Mouse (Mus musculus) adrenal gland, postnatal 25 days (tissue): ENCODE results near the gene Eno2. TPM values are rescaled to one million over a fixed set of nuclear protein-coding genes. Genes with fewer than 3 reads are reported as not detected.
A peak's percentile ranks its signal among the peaks of the same experiment; 100 is the strongest.
"Not testable (repeated sequence)": the region's sequence is repeated elsewhere in the genome, so short reads cannot be mapped to it uniquely, and the experiment has no call there.

Experiments
- DNase-seq: peaks from one replicate; pipeline ENCODE4 v3.0.0; 2021; ENCODE audit warnings: mixed read lengths
- long read RNA-seq: library from polyadenylated mRNA; stranded (forward); transcript quantifications from one replicate; pipeline ENCODE4 v2.0.0, GENCODE M21; 2021
- total RNA-seq: library from RNA; stranded (reverse); gene quantifications from 2 replicates; pipeline ENCODE4 v1.2.3, GENCODE M21; 2021

The Eno2 gene
- 10.1 and 17.6 TPM in 2 replicates for total RNA-seq
- long read RNA-seq, transcript Eno2-201 (12 exons, 2,795 nt) = major isoform, 7 of 11 reads
- long read RNA-seq, partial matches to known transcripts = 0 of 11 reads
- long read RNA-seq, other reads (novel, unspliced or antisense) = 2 of 11 reads

- peak; percentile 74 for DNase-seq
Measured at GRCm38 (mm10) chr6:124769101-124769765, at the start of gene Eno2. TSS of gene Eno2 (minus strand) at chr6:124769673.

GRCm38 (mm10) chr6:124817971-124818370 is 48.5 kb upstream of the Eno2 start:
- DNase-seq = no peak

GRCm38 (mm10) chr6:124817563-124817962 is 48.1 kb upstream of the Eno2 start:
- no peak for DNase-seq

GRCm38 (mm10) chr6:124817125-124817524 is 47.7 kb upstream of the Eno2 start:
- DNase-seq = no peak

- DNase-seq = no peak
Measured at GRCm38 (mm10) chr6:124816611-124817010, 47.1 kb upstream of the Eno2 start.

- no peak for DNase-seq
Measured at GRCm38 (mm10) chr6:124814858-124815774, 45.6 kb upstream of the Eno2 start.

GRCm38 (mm10) chr6:124814448-124814847 is 45.0 kb upstream of the Eno2 start:
- DNase-seq = no peak

GRCm38 (mm10) chr6:124813933-124814332 is 44.5 kb upstream of the Eno2 start, which contains the start of gene Tpi1:
TSS of gene Tpi1 (minus strand) at chr6:124814296.
- peak; percentile 91 for DNase-seq

- peak; percentile 68 for DNase-seq
Measured at GRCm38 (mm10) chr6:124813496-124813895, 44.0 kb upstream of the Eno2 start.

GRCm38 (mm10) chr6:124812848-124813247 is 43.4 kb upstream of the Eno2 start:
- no peak for DNase-seq

- DNase-seq = no peak
Measured at GRCm38 (mm10) chr6:124811701-124812560, 42.5 kb upstream of the Eno2 start.

GRCm38 (mm10) chr6:124811403-124811665 is 41.9 kb upstream of the Eno2 start:
- DNase-seq = no peak

- not testable (repeated sequence) for DNase-seq
Measured at GRCm38 (mm10) chr6:124810566-124811402, 41.3 kb upstream of the Eno2 start.

- DNase-seq = no peak
Measured at GRCm38 (mm10) chr6:124809775-124810538, 40.5 kb upstream of the Eno2 start.

GRCm38 (mm10) chr6:124809052-124809774 is 39.7 kb upstream of the Eno2 start:
- DNase-seq = peak; percentile 86

GRCm38 (mm10) chr6:124808358-124809012 is 39.0 kb upstream of the Eno2 start, which contains the start of gene Spsb2:
TSS of gene Spsb2 (plus strand) at chr6:124808661.
- DNase-seq = peak; percentile 82

- no peak for DNase-seq
Measured at GRCm38 (mm10) chr6:124807986-124808357, 38.5 kb upstream of the Eno2 start.

GRCm38 (mm10) chr6:124807366-124807765 is 37.9 kb upstream of the Eno2 start:
- no peak for DNase-seq

- DNase-seq = no peak
Measured at GRCm38 (mm10) chr6:124806446-124807140, 37.1 kb upstream of the Eno2 start.
